Mouse (Mus musculus): ENCODE measurements around the gene Itga2b. TPM values are rescaled to one million over a fixed set of nuclear protein-coding genes. Genes with fewer than 3 reads are reported as not detected.

Itga2b gene
- total RNA-seq, 2 experiments from 2014 or later: 4.1 to 4.4 TPM

- DNase-seq: peak; percentile 57 to 59
These were observed 34.0 kb downstream of the Itga2b start for GRCm38 (mm10) chr11:102435754-102436470.

GRCm38 (mm10) chr11:102434816-102435705, 34.9 kb downstream of the Itga2b start:
- no peak for DNase-seq

GRCm38 (mm10) chr11:102434406-102434805, 35.5 kb downstream of the Itga2b start:
- DNase-seq: peak; percentile 85 to 93

- peak in 1 of 2 experiments; percentile 23 for DNase-seq
These were observed 36.1 kb downstream of the Itga2b start for GRCm38 (mm10) chr11:102433866-102434265.

GRCm38 (mm10) chr11:102432896-102433295, 37.0 kb downstream of the Itga2b start:
- DNase-seq: peak; percentile 84 to 92

- DNase-seq: peak; percentile 50 to 76
These were observed 37.6 kb downstream of the Itga2b start for GRCm38 (mm10) chr11:102432115-102432843.

- peak in 1 of 2 experiments; percentile 27 for DNase-seq
These were observed 38.2 kb downstream of the Itga2b start for GRCm38 (mm10) chr11:102431728-102432114.

GRCm38 (mm10) chr11:102431018-102431645, 38.8 kb downstream of the Itga2b start:
- DNase-seq: peak; percentile 87 to 92

- peak; percentile 92 to 98 for DNase-seq
These were observed 39.6 kb downstream of the Itga2b start, which contains the start of gene Grn for GRCm38 (mm10) chr11:102430121-102431017. Gene Grn (plus strand): TSS chr11:102430315.

GRCm38 (mm10) chr11:102429551-102429950, 40.4 kb downstream of the Itga2b start:
- DNase-seq: no peak

GRCm38 (mm10) chr11:102428981-102429540, 40.9 kb downstream of the Itga2b start:
- DNase-seq: peak in 1 of 2 experiments; percentile 47

GRCm38 (mm10) chr11:102425555-102426316, 44.2 kb downstream of the Itga2b start:
- DNase-seq: no peak

GRCm38 (mm10) chr11:102424666-102425065, 45.3 kb downstream of the Itga2b start:
- no peak for DNase-seq

- no peak for DNase-seq
These were observed 48.4 kb downstream of the Itga2b start for GRCm38 (mm10) chr11:102421559-102421958.

GRCm38 (mm10) chr11:102418887-102419286, 51.0 kb downstream of the Itga2b start:
- no peak for DNase-seq

- no peak for DNase-seq
These were observed 52.8 kb downstream of the Itga2b start for GRCm38 (mm10) chr11:102417160-102417559.

- no peak for DNase-seq
These were observed 54.7 kb downstream of the Itga2b start for GRCm38 (mm10) chr11:102415034-102415802.

- DNase-seq: no peak
These were observed 56.9 kb downstream of the Itga2b start for GRCm38 (mm10) chr11:102413059-102413458.

- DNase-seq: peak; percentile 92 to 96
These were observed 58.2 kb downstream of the Itga2b start for GRCm38 (mm10) chr11:102411704-102412103.

Measured in heart, adult 18-20 months (tissue).